Mouse (Mus musculus) v-Abl transformed pro-B cells (cell line): Measurements from ENCODE around the gene Tshz2.
"Not testable (repeated sequence)": the region's sequence is repeated elsewhere in the genome, so short reads cannot be mapped to it uniquely, and the experiment has no call there.

ENCODE experiments used
- in situ Hi-C, 2 experiments: fragments of 400-800 bp; cut with MboI; formaldehyde crosslinking; loops; one replicate each; pipeline ENCODE4 v1.15.1; 2025; ENCODE audit not compliant: unreplicated experiment in 2 of 2

Tshz2 gene

DNA sequence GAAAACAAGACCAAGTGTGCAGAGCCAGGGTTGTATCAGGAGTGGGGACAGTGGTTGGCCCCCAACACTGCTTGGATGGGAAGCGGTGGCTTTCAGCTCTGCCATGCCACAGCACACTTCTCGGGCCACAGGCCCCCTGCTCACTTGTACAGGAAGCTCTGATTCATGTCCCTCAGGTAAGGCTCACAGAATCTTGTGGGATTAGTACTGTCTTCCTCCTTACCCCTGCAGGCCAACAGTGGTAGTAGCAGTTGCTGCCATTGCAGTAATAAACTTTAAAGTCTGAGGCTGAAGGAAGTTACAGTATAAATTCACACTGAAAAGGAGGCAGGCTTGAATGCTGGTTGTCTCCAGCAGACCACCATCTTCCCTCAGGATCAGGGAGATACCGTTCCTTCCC lies 216.7 kb downstream of the Tshz2 start:
- in situ Hi-C loops = no loop called here

DNA sequence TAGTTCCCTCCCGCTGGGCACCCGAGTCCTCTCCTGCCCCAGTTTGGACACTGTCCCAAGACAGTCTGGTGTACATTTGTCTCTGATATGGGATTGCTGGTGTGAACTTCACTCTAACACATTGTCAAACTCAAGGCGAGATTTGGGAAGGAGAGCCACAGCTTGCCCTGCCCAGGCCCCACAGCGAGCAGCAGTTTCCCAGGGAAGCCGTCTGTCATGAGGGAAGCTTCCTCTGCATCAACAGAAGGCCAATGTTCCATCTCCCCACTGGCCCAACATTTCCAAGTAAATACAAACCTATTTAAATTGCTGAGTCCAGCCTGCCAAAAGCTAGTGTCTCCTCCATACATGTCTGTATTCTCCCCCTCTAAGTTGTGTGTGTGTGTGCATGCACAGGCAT lies 218.8 kb downstream of the Tshz2 start:
- in situ Hi-C loops = no loop called here

DNA sequence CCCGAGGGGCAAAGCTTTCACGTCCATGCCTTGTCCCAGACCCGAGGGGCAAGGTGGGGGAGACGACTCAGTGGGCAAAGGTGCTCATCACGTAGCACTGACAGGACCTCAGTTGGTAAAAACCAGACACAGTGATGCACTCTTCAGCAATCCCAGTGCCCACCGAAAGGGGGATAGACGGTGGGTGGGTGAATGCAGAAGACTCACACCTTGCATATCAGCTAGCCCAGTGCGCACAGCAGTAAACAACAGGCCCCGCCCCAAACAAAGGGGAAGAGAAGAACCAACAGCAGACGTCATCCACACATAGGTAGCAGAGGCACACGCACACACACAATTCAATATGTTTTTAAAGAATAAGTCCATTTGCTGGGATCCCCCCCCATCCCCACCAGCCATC lies 221.7 kb downstream of the Tshz2 start:
- in situ Hi-C loops = no loop called here

DNA sequence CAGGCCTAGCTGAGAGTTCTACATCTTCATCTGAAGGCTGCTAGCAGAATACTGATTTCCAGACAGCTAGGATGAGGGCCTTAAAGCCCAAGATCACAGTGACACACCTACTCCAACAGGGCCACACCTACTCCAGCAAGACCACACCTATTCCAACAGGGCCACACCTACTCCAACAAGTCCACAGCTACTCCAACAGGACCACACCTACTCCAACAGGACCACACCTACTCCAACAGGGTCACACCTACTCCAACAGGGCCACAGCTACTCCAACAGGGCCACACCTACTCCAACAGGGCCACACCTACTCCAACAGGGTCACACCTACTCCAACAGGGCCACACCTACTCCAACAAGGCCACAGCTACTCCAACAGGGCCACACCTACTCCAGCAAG lies 224.2 kb downstream of the Tshz2 start:
- in situ Hi-C loops = not testable (repeated sequence)

DNA sequence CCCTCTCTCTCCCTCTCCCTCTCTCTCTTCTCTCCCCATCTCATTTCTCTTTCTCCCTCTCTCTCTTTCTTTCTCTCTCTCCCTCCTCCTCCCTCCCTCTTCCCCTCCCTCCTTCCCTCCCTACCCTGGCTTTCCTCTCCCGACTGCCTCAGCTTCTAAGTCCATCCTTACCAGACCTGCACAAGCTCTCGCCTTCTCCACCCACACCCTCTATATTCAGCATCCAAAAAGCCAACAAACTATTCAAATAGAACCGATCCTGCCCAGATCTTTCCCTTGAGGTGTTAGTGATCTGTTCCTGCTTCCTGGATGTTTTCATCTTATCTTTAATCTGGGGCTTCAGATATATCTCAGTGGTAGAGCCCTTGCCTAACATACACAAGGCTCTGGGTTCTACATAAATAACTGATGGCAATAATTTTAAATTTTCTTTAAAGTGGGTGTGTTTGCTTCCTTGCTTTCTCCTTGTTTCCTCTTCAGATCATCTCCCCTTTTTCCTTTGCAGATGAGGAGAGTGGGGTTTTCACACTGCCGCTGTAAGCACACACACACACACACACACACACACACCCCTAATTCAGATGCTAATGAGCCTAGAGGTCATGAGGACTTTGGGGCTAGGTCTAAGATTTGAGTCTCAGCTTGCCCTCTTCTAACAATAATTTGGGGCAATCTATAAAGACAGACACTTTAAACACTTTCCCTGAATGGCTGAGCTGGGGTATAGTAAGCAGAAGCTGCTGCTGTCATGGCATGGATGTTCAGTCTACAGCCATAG lies 226.5 kb downstream of the Tshz2 start:
- in situ Hi-C loops = no loop called here

DNA sequence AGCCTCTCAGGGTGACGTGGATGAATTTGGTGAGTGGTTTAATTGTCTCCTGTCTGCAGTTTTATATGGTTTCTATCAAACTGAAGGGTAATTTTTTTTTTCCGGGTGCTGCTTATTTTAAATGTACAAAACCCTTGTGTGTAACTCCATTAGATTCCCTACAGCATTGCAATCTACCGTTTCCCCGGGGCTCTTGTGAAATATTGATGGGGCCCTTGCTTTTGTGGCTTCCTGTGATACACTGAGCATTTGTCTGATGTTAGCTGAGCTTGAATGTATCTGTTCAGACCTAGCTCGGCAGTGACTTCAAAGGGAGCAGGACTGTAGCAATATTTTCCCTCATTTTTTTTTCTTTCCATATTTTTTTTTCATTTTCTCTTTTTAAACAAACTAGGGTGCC lies 228.1 kb downstream of the Tshz2 start:
- in situ Hi-C loops = no loop called here

DNA sequence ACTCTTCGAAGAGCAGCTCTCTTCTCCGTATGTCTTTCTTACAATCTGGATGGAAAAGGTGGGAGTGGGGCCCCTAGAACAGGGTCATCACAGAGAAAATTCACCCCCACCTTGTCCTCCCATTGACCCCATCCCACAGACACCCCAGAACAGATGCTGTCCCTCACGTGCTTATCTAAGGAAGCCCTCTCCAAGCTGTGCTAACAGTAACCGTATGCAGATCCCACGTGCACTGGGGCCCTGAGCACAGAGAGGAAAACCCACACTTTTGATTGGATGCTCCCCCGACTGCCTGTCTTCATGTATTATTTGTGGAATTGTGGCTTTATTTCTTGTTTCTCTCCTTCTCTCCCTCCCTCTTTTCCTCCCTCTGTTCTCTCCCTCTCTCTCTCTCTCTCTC lies 229.9 kb downstream of the Tshz2 start:
- in situ Hi-C loops = no loop called here

DNA sequence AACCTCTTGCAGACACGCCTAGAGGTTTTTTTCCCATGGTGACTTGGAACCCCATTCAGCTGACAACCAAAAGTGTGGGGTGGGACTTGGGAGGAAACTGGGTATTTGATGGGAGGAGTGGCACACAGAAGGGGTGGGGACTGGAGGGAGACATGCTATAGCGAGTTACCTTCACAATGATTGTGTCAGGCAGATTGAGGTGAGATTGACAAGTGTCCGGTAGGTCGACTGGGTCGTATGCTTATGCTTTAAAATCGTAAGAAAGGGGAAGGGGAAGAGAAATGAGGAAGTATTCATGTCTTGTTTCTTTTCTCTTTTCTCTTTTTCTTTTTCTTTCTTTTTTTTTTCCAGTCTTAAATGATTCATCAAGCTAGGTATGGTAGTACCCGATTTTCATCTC lies 236.7 kb downstream of the Tshz2 start:
- in situ Hi-C loops = no loop called here

DNA sequence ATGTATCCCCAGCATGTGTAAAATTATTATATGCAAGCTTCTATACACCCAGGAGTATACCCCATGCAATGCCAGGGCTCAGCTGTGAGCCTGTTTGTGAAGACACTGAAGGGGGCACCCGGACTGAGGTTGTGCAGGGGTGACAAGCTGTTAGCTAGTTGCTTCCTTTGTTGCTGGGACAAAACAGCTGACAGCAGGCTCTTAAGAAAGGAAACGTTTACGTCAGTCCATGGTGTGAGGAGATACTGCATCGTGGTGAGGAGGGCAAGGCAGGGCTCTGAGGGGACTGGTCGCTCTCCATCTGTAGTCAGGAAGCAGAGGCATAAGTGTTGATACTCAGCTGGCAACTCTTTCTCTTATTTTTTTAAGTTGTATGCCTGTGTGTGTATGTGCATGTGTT lies 237.7 kb downstream of the Tshz2 start:
- in situ Hi-C loops = no loop called here

DNA sequence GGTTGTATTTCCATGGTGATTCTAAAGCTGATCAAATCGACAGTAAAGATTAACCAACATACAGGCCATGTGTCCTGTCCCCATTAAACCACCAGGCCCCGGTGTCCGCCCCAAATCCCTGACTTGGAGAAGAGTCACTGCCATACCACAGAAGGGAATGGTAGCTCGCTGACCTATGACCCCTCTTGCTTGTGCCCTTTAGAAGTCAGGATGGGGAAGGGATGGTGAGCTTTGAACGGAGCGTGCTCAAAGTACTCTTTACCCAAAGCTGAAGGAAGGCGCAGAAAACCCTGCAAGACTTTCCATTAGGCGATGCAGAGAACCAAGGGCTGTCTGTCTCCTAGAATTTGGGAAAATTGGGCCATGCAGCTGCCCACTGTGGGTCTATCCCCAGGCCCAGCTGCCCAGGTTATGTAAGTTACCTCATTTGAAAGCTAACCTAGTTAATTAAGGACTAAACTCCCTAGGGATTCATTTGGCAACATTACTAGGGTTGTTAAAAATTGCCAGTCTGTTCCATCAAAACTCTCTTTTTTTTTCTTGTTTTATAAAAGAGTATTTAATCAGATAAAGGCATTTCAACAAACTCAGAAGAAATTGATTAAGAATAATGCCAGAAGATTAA lies 238.7 kb downstream of the Tshz2 start:
- in situ Hi-C loops = no loop called here

DNA sequence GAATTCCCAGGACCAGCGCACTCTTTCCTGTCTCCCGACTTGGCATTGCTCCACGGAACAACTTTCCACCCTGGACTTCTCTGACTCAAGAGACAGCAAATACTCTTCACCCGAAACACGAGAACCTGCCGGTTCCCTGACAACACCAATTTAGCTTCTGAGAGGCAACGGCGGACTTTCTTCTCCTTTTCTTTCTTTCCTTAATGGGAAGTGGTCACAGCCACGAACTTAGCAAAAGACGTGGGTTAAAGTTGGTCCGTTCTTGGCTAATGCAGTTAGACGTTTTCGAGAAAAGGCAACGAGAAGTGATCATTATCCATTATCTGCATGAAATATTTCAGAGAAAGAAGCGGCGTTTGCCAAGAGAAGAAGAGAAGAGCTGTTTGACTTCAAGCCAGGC lies 240.6 kb downstream of the Tshz2 start:
- in situ Hi-C loops = no loop called here

DNA sequence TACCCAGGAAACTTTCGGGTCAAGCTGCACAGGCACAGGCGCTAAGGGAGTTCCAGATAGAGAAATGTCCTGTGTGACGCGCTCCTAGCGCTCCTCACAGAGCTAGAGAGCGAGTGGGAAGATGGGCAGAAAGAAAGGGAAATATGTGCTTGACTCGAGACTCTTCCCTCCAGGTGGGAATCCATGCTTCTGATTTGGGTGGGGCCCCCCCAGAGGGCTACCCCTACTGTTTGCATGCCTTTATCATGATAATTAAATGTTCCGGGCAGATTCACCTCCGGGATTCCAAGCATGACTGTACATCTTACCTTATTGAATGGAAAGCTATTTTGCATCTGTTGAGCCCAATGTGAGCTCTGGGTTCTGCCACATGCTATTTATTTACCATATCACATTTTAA lies 255.1 kb downstream of the Tshz2 start:
- in situ Hi-C loops = no loop called here

DNA sequence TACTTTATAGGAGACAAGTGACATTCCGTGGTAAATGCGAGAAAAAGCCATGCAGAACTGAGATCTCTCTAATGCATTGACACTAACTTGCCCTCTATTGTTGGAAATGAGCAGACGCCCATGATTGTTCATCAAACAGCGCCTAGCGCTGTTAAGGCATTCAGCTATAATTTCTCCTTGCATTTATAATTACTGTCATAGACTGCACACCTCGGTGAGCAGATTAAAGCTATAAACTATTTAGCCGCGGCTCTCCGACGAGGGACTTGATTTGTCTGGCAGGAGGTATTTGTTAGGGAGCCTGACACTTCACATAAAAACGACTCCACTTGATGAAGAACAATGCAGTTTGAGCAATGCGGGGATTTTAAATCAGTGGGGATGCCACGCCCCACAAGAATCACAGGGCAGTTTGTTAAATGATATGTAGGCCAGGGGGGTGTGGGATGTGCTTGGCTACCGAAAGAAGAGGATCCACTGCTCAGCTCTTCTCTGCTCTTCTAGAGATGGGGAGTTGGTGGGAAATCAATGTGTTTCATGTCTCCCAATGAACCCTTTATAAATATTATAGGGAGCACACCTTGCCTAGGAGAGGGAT lies 259.7 kb downstream of the Tshz2 start:
- in situ Hi-C loops = no loop called here

DNA sequence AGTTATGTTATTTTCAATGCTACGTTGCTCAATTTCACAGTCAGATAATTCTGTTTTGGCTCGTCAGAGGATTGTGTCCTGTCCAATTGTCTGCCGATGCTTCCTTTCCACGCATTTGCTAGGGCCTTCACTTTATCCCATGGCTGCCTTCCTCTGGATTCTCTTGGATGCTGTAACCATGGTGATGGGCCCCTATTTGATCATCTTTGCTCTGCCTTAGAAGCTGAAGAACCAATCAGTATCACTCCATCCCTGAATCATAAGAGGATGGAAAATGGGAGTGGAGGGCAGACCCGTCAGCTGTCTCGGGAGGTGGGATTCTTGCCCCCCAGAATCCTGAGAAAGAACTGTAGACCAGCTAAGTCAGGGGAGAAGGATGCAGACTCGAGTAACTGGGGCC lies 270.1 kb downstream of the Tshz2 start:
- in situ Hi-C loops = no loop called here

DNA sequence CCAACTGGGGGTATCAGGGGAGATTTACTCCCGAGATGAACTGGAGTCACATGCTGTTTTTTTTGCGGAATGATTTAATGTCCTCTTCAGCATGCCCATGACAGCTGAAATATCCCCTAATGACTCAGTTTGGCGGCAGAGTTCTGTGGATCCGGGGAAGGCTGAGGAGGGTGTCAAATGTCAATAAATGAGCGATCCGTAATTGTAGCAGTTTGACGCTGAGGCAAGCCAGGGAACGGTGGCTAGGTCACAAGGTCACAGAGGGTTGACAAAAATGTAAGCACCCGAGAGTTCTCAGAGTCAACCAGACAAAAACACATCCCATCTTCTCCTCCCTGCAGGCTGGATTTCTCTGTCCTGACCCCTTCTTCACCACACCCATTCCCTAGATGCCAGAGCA lies 273.6 kb downstream of the Tshz2 start:
- in situ Hi-C loops = no loop called here

DNA sequence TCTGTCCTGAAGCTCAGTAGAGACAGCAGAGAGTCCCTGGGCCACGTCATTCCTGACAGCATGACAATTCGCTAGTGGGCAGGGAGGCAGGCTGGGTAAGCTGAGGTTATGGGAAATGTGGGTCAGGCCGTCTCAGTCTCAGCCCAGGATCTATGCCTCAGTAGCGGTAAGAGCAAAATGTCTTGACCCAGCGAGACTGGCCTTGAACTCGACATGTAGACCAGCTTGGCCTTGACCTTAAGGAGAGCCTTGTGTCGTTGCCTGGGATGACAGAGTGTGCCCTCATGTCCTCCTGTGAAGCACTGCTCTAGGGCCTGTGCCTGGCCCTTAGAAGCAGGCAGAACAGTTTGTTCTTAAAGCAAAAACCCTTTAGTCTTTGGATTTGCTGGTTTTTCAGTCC lies 275.2 kb downstream of the Tshz2 start:
- in situ Hi-C loops = no loop called here

DNA sequence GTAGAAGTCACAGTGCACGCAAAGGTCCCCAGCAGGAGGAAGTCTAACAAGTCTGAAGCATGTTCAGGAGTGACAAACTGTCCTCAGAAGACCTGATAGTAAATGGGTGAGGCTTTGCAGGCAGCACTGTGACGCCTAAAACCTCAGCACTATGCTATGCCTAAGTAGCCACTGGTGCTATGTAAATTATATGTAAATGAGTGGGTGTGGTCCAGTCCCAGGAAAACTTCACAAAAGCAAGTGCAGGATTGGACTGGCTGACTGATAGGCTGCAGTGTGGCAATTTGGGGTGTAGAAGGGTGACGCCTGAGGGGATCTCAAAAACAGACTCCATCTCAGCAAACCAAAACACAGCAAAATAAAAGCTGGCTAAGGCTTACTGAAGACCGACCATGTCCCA lies 277.8 kb downstream of the Tshz2 start:
- in situ Hi-C loops = no loop called here

DNA sequence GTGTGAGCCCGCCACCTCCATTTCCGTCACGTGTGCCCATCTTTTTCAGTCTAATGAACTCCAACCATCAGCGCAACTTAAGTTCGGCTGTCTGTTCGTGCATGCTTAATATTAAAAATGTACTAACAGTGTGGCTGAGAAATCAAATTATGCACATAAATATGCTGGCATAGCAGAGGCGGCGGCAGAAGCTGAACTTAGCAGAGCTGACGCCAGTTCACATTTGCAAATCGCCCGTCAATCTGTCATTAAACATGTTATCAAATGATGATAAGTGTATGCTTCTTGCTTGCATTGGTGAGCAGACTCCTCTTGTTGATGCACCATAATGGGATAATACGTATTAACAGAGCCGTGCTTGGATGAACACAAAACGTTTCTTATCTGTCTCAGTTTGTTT lies 280.0 kb downstream of the Tshz2 start:
- in situ Hi-C loops = no loop called here

DNA sequence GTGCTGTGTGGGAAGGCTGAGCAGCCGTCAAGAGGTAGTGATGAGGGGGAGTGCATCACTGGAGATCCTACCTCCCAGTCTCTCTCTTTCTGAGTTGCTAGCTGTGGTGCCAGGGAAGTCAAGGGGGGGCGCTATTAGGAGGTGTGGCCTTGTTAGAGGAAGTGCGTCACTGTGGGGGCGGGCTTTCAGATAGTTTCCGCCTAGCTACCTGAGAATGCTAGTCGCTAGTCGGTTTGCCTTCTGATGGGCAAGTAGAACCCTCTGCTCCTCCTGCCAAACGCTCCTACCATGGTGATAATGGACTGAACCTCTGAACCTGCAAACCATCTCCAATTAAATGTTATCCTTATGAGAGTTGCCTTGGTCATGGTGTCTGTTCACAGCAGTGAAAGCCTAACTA lies 282.1 kb downstream of the Tshz2 start:
- in situ Hi-C loops = no loop called here

DNA sequence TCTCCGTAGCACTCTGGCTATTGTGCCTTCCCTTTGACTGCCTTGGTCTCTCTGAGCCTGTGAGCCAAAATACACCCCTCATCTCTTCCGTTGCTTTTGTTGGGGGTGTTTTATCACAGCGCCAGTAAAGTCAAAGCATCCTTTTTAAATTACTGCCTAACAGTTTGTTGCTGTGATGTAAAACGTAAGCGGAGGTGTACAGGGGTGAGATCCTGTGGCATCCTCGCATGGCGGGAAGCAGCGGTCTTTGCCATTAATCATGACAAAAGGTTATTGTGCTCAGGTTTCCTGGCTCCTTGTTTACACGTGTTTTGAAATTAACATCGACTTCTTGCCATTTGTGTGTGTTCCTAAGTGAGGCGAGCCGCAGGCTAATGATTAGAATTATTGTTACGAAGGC lies 282.5 kb downstream of the Tshz2 start:
- in situ Hi-C loops = no loop called here

DNA sequence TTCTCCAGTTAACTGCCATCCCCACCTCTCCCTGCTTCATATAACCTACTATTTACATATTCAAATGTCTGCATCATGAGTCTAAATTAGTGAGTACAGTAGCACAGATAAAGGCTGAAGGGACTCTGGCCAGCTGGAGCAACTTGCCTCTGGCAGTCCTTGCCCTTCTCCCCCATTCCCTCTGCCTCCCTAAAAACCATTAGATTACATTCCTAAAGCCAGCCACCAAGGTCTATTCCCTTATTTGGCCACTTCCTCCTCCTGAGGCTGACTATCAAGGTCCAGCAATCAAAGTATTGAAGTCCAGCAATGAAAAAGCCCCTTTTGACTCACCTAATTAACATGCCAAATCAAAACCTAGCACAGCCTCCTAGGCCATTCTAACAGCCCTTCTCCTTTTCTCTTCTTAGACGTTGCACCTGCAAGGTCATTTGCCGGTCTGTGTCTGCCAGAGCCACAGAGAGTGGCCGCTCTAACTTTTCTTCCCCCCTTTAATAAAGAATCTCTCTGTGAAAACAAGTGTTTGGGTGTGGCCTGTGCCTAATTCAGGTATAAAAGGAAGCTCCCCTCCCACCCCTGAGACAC lies 286.4 kb downstream of the Tshz2 start:
- in situ Hi-C loops = no loop called here
